ENCODE assay signal across 14 mouse cellular contexts in genomic region chr3:145820938-145821337, GRCm38 (mm10).
DNase-seq lines count a peak whose midpoint lies in the region; ATAC-seq lines count a peak whose summit lies in the region.
"Had no signal": no experiment of that assay in that cellular context is flagged by ENCODE, and none has a peak within 500 bp of the region (broad histone marks: within the 10 kb centered on the region; RNA-seq: fewer than 3 reads in every experiment).

No protein-coding gene starts in this region.

- peak overlapping the region; percentile 48; the same call in 1 of the 2 replicates for H3K27ac ChIP-seq in embryonic facial prominence, embryonic 15.5 days (replicated peaks)
- H3K27ac ChIP-seq in embryonic facial prominence, embryonic 10.5 days (replicated peaks), result no peak overlapping the region
- H3K27ac ChIP-seq in kidney, embryonic 16.5 days (ENCODE audit: low read length), result peak overlapping the region; percentile 4
- H3K27ac ChIP-seq: midbrain, embryonic 12.5 days had no signal

- H3K4me1 ChIP-seq in embryonic facial prominence, embryonic 15.5 days, result 0 out of 2 replicates have a peak, but pooled peaks cover 9% of the 10 kb centered on the region
- H3K4me1 ChIP-seq in embryonic facial prominence, embryonic 10.5 days, result peaks cover 9% of the 10 kb centered on the region
- peaks cover 27% of the 10 kb centered on the region for H3K4me1 ChIP-seq in kidney, embryonic 16.5 days (ENCODE audit: insufficient read depth, low read length)
- peaks cover 22% of the 10 kb centered on the region for H3K4me1 ChIP-seq in megakaryocyte, embryonic 14.5 days

- H3K36me3 ChIP-seq in embryonic facial prominence, embryonic 15.5 days, result no peaks in the 10 kb centered on the region
- no peaks in the 10 kb centered on the region for H3K36me3 ChIP-seq in embryonic facial prominence, embryonic 10.5 days (replicated peaks)
- no peaks in the 10 kb centered on the region for H3K36me3 ChIP-seq in kidney, embryonic 16.5 days (ENCODE audit: insufficient read depth, low read length)
- H3K36me3 ChIP-seq in megakaryocyte, embryonic 14.5 days (replicated peaks; ENCODE audit: low read length), result no peaks in the 10 kb centered on the region
- H3K36me3 ChIP-seq: G1E had no signal

- H3K4me2 ChIP-seq in embryonic facial prominence, embryonic 15.5 days (replicated peaks), result no peak overlapping the region
- H3K4me2 ChIP-seq in kidney, embryonic 16.5 days (replicated peaks; ENCODE audit: low read depth, low read length), result no peak overlapping the region
- H3K4me2 ChIP-seq: midbrain, embryonic 12.5 days had no signal

- ATAC-seq in embryonic facial prominence, embryonic 15.5 days (ENCODE audit: insufficient number of reproducible peaks, low FRiP score, low TSS enrichment, low read depth), result no peak
- ATAC-seq in kidney, embryonic 16.5 days (ENCODE audit: low FRiP score, low TSS enrichment), result no peak
- no peak for ATAC-seq in megakaryocyte, adult 5-6 weeks (ENCODE audit: poor library complexity, severe bottlenecking)
- no peak for ATAC-seq in cerebellum, adult (ENCODE audit: insufficient number of reproducible peaks, low FRiP score, low TSS enrichment)
- no peak for ATAC-seq in CD4-positive, CD25-positive, alpha-beta regulatory T cell, adult 4 months

- no peak overlapping the region for H3K9ac ChIP-seq in embryonic facial prominence, embryonic 15.5 days
- H3K9ac ChIP-seq in kidney, embryonic 16.5 days (replicated peaks; ENCODE audit: low read length), result no peak overlapping the region
- H3K9ac ChIP-seq: midbrain, embryonic 12.5 days had no signal

- no peak overlapping the region for H3K4me3 ChIP-seq in embryonic facial prominence, embryonic 15.5 days (replicated peaks)
- no peak overlapping the region for H3K4me3 ChIP-seq in embryonic facial prominence, embryonic 10.5 days
- no peak overlapping the region for H3K4me3 ChIP-seq in kidney, embryonic 16.5 days (ENCODE audit: low read length)
- peak overlapping the region; percentile 71 for H3K4me3 ChIP-seq in megakaryocyte, embryonic 14.5 days (replicated peaks)
- H3K4me3 ChIP-seq: midbrain, embryonic 12.5 days; myocyte had no signal

- no peaks in the 10 kb centered on the region for H3K9me3 ChIP-seq in embryonic facial prominence, embryonic 15.5 days (replicated peaks)
- no peaks in the 10 kb centered on the region for H3K9me3 ChIP-seq in embryonic facial prominence, embryonic 10.5 days
- H3K9me3 ChIP-seq in kidney, embryonic 16.5 days (ENCODE audit: low read length), result no peaks in the 10 kb centered on the region
- no peaks in the 10 kb centered on the region for H3K9me3 ChIP-seq in megakaryocyte, embryonic 14.5 days
- H3K9me3 ChIP-seq: midbrain, embryonic 12.5 days had no signal

- WGBS in embryonic facial prominence, embryonic 15.5 days, result 93% methylated on average over 2 of the region's 2 CpGs
- WGBS in embryonic facial prominence, embryonic 10.5 days, result 91% methylated on average over 2 of the region's 2 CpGs
- 88% methylated on average over 2 of the region's 2 CpGs for WGBS in kidney, embryonic 16.5 days

- no peak for DNase-seq in embryonic facial prominence, embryonic 10.5 days (ENCODE audit: low spot score)
- DNase-seq in kidney, adult 8-10 months, result no peak
- DNase-seq: cerebellum, postnatal 25 days; kidney, postnatal 14 days; thymus, postnatal 36 days had no signal

- H3K27me3 ChIP-seq in embryonic facial prominence, embryonic 15.5 days, result no peaks in the 10 kb centered on the region
- no peaks in the 10 kb centered on the region for H3K27me3 ChIP-seq in embryonic facial prominence, embryonic 10.5 days (replicated peaks; ENCODE audit: low read depth, poor library complexity, severe bottlenecking)
- no peaks in the 10 kb centered on the region for H3K27me3 ChIP-seq in kidney, embryonic 16.5 days (ENCODE audit: insufficient read depth, low read length)
- no peaks in the 10 kb centered on the region for H3K27me3 ChIP-seq in megakaryocyte, embryonic 14.5 days (replicated peaks)
